Mouse (Mus musculus): ENCODE results near the gene AK157302.

GRCm38 (mm10) chr13:21492847-21493246, 2.2 kb upstream of the AK157302 start:
- TF ChIP-seq POLR2A (IDR thresholded peaks at IDR 0.05; ENCODE audit: insufficient read depth, low read depth, low read length) (no peak), CTCF (IDR thresholded peaks at IDR 0.05) (no peak)
